Mouse (Mus musculus): ENCODE data around the gene Vmn1r48.
"Not testable (repeated sequence)": the region's sequence is repeated elsewhere in the genome, so short reads cannot be mapped to it uniquely, and the experiment has no call there.

The Vmn1r48 gene

GRCm38 (mm10) chr6:90036741-90037140 lies at the start of gene Vmn1r48:
Gene Vmn1r48, minus strand, starts transcription at chr6:90036841.
- not testable (repeated sequence) for DNase-seq (ENCODE audit: low spot score in 2 of 2)

GRCm38 (mm10) chr6:90078406-90078805 lies 41.8 kb upstream of the Vmn1r48 start, which contains the start of gene Vmn1r49:
Gene Vmn1r49, minus strand, starts transcription at chr6:90078506.
- no peak for DNase-seq (ENCODE audit: low spot score in 2 of 2)

GRCm38 (mm10) chr6:90015847-90016246 lies 20.8 kb downstream of the Vmn1r48 start, which contains the start of gene Vmn1r47:
Gene Vmn1r47, plus strand, starts transcription at chr6:90016147.
- not testable (repeated sequence) for DNase-seq (ENCODE audit: low spot score in 2 of 2)

- no peak for DNase-seq (ENCODE audit: low spot score in 2 of 2)
Measured at GRCm38 (mm10) chr6:89985989-89986388, 50.7 kb downstream of the Vmn1r48 start.
